Comparison of ENCODE assay signal across 8 mouse cellular contexts in the genomic region with DNA sequence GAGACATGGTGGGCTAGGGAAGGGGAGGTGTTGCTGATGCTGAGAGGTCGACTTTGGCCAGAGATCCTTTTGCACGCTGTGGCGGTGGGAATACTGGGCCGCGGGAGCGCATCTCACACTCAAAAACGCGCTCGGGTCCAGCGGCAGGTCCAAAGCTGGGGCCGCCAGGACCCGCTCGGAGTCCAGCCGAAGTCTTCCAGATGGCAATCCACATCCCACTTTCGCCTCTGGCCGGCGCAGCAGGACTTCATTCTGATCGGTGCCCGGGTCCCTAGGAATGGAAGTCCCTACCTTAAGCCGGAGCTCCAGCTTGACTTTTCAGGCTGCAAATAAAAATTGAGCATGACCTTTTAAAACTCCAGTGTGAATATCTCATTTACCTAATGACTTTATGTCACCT. TPM values are rescaled to one million over a fixed set of nuclear protein-coding genes. Genes with fewer than 3 reads are reported as not detected.
DNase-seq lines count a peak whose midpoint lies in the region; ATAC-seq and TF ChIP-seq lines count a peak whose summit lies in the region.

No protein-coding gene starts in this region.

- peak overlapping the region; percentile 33; the same call in 1 of the 2 replicates for H3K27ac ChIP-seq in embryonic facial prominence, embryonic 13.5 days
- peak overlapping the region; percentile 75 for H3K27ac ChIP-seq in hindbrain, embryonic 12.5 days
- H3K27ac ChIP-seq in liver, embryonic 11.5 days (ENCODE audit: low read depth, low read length): no peak overlapping the region
- H3K27ac ChIP-seq in olfactory bulb, adult 2 months (ENCODE audit: insufficient read depth, low read depth, low read length): peak overlapping the region; percentile 99

- H3K36me3 ChIP-seq in megakaryocyte, embryonic 14.5 days (replicated peaks; ENCODE audit: low read length): no peaks in the 10 kb centered on the region
- no peaks in the 10 kb centered on the region for H3K36me3 ChIP-seq in embryonic facial prominence, embryonic 13.5 days
- no peaks in the 10 kb centered on the region for H3K36me3 ChIP-seq in hindbrain, embryonic 12.5 days
- no peaks in the 10 kb centered on the region for H3K36me3 ChIP-seq in liver, embryonic 11.5 days (ENCODE audit: control insufficient read depth, insufficient read depth, low read length)

- H3K4me3 ChIP-seq in megakaryocyte, embryonic 14.5 days (replicated peaks): peak overlapping the region; percentile 87
- peak overlapping the region; percentile 48 for H3K4me3 ChIP-seq in embryonic facial prominence, embryonic 13.5 days
- H3K4me3 ChIP-seq in hindbrain, embryonic 12.5 days: peak overlapping the region; percentile 36
- H3K4me3 ChIP-seq in liver, embryonic 11.5 days (ENCODE audit: low read depth, low read length): peak overlapping the region; percentile 46
- H3K4me3 ChIP-seq in olfactory bulb, adult 2 months (ENCODE audit: insufficient read depth, low read depth, low read length): peak overlapping the region; percentile 54

- H3K4me1 ChIP-seq in megakaryocyte, embryonic 14.5 days: peaks cover 16% of the 10 kb centered on the region
- peaks cover 16% of the 10 kb centered on the region for H3K4me1 ChIP-seq in embryonic facial prominence, embryonic 13.5 days
- H3K4me1 ChIP-seq in hindbrain, embryonic 12.5 days: peaks cover 30% of the 10 kb centered on the region
- no peaks in the 10 kb centered on the region for H3K4me1 ChIP-seq in liver, embryonic 11.5 days (replicated peaks; ENCODE audit: control insufficient read depth, insufficient read depth, low read length)
- peaks cover 3% of the 10 kb centered on the region; the same call in 1 of the 2 replicates for H3K4me1 ChIP-seq in olfactory bulb, adult 2 months (ENCODE audit: control insufficient read depth, insufficient read depth, low read length)

- no peak for DNase-seq in liver, embryonic 11.5 days (ENCODE audit: low spot score)
- DNase-seq in cerebellum, postnatal 36 days: no peak
- no peak for DNase-seq in urinary bladder, postnatal 36 days (ENCODE audit: low spot score in 2 of 2)

- 2% methylated on average over 20 of the region's 20 CpGs for WGBS in embryonic facial prominence, embryonic 13.5 days
- under 1% methylated on average over 20 of the region's 20 CpGs for WGBS in hindbrain, embryonic 12.5 days
- 2% methylated on average over 20 of the region's 20 CpGs for WGBS in liver, embryonic 11.5 days
- 1% methylated on average over 20 of the region's 20 CpGs for WGBS in olfactory bulb, adult 2 months

- peak overlapping the region; percentile 70 for H3K4me2 ChIP-seq in embryonic facial prominence, embryonic 13.5 days
- H3K4me2 ChIP-seq in hindbrain, embryonic 12.5 days (replicated peaks): peak overlapping the region; percentile 69
- H3K4me2 ChIP-seq in liver, embryonic 11.5 days: peak overlapping the region; percentile 64

- peak overlapping the region; percentile 64 for H3K9ac ChIP-seq in embryonic facial prominence, embryonic 13.5 days
- peak overlapping the region; percentile 53 for H3K9ac ChIP-seq in hindbrain, embryonic 12.5 days
- no peak overlapping the region for H3K9ac ChIP-seq in liver, embryonic 11.5 days (ENCODE audit: low read depth, low read length)

- no peak for TF ChIP-seq CTCF in olfactory bulb, adult 2 months (IDR thresholded peaks at IDR 0.05; ENCODE audit: insufficient read depth, low read depth, low read length)

- peaks cover 64% of the 10 kb centered on the region for H3K27me3 ChIP-seq in megakaryocyte, embryonic 14.5 days (replicated peaks)
- H3K27me3 ChIP-seq in embryonic facial prominence, embryonic 13.5 days: peaks cover 67% of the 10 kb centered on the region
- H3K27me3 ChIP-seq in hindbrain, embryonic 12.5 days: peaks cover 13% of the 10 kb centered on the region
- peaks cover 64% of the 10 kb centered on the region for H3K27me3 ChIP-seq in liver, embryonic 11.5 days (replicated peaks; ENCODE audit: control insufficient read depth, insufficient read depth, low read length)

- H3K9me3 ChIP-seq in megakaryocyte, embryonic 14.5 days: 0 out of 2 replicates have a peak, but pooled peaks cover 5% of the 10 kb centered on the region
- no peaks in the 10 kb centered on the region for H3K9me3 ChIP-seq in embryonic facial prominence, embryonic 13.5 days
- H3K9me3 ChIP-seq in hindbrain, embryonic 12.5 days (replicated peaks): no peaks in the 10 kb centered on the region
- no peaks in the 10 kb centered on the region for H3K9me3 ChIP-seq in liver, embryonic 11.5 days (ENCODE audit: control insufficient read depth, low read length)

- ATAC-seq in megakaryocyte, adult 5-6 weeks (ENCODE audit: poor library complexity, severe bottlenecking): no peak
- no peak for ATAC-seq in embryonic facial prominence, embryonic 13.5 days (ENCODE audit: insufficient number of reproducible peaks, insufficient read depth, low FRiP score, low TSS enrichment, low read depth)
- peak; percentile 58 for ATAC-seq in hindbrain, embryonic 12.5 days (ENCODE audit: low FRiP score)
- 0 out of 2 replicates have a peak, but pooled peaks have one; percentile 15 for ATAC-seq in liver, embryonic 11.5 days (replicated peaks; ENCODE audit: low FRiP score)

- no peak for TF ChIP-seq POLR2A in olfactory bulb, adult 2 months (IDR thresholded peaks at IDR 0.05; ENCODE audit: insufficient read depth, low read depth, low read length)

RNA-seq across cellular contexts. Expression of gene Meis2, which starts 9.8 kb away (rescaled TPM):
- polyA plus RNA-seq in megakaryocyte, embryonic 14.5 days (2012; ENCODE audit: insufficient read depth, low replicate concordance): not detected in 2 replicates
- total RNA-seq in megakaryocyte, adult 5-6 weeks (2015): not detected in 2 replicates
- total RNA-seq in megakaryocyte, adult 5-6 weeks (2017): not detected in 2 replicates
- 43.1 and 45.6 TPM in 2 replicates for polyA plus RNA-seq in embryonic facial prominence, embryonic 13.5 days (2015; fragmentation: Nextera tagmentation; extraction: Ambion mirVana)
- 130 and 155 TPM in 2 replicates for polyA plus RNA-seq in hindbrain, embryonic 12.5 days (2016; fragmentation: Nextera tagmentation; extraction: Ambion mirVana)
- polyA plus RNA-seq in liver, embryonic 11.5 days (2014; fragmentation: Nextera tagmentation; extraction: Ambion mirVana): 18.0 and 20.0 TPM in 2 replicates
- 180 and 356 TPM in 2 replicates for polyA plus RNA-seq in olfactory bulb, adult 2 months (2012; ENCODE audit: insufficient read depth, insufficient read length, low replicate concordance, missing spikeins)

Comparison
In these comparisons a context has a peak if more than half of its experiments do, and no peak if none do; other contexts are left out.
1. H3K4me3 ChIP-seq: peak in every context shown above with its lines; median percentile 87 in megakaryocyte, embryonic 14.5 days; 54 in olfactory bulb, adult 2 months; 48 in embryonic facial prominence, embryonic 13.5 days; 46 in liver, embryonic 11.5 days; 36 in hindbrain, embryonic 12.5 days.
2. ATAC-seq: peak in hindbrain, embryonic 12.5 days (single experiment) and liver, embryonic 11.5 days (single experiment); none in megakaryocyte, adult 5-6 weeks (single experiment) and embryonic facial prominence, embryonic 13.5 days (single experiment).
3. RNA of gene Meis2, which starts 9.8 kb away (polyA plus RNA-seq): 180 to 356 TPM in olfactory bulb, adult 2 months, 130 to 155 TPM in hindbrain, embryonic 12.5 days, 43.1 to 45.6 TPM in embryonic facial prominence, embryonic 13.5 days and 18.0 to 20.0 TPM in liver, embryonic 11.5 days; not detected in megakaryocyte, embryonic 14.5 days; every median in the first group is over 10 times any median in the second.
4. Peak in every context shown above with its lines, with median percentiles within 50 percentile points of each other: H3K4me2 ChIP-seq.